13 mouse cellular contexts compared by ENCODE assay signal in the genomic region with DNA sequence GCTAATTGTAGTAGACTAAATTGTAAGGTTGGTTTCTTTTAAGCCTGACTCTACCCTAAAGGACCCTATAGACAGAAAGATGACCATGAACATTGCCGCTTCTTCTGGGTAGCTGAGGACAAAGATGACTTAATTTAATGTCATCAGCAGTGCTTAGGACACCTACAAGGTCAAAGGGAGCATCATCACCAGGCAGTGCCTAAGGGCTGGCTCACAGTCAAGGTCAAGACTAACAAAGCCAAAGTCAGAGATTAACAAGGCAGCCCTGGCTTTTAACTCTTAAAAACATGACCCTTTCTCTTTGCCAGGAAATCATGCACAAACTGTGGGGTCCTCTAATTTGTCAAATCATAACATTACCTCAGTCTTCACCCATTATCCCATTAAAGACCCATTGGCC.
DNase-seq lines count a peak whose midpoint lies in the region.
"Had no signal": no experiment of that assay in that cellular context is flagged by ENCODE, and none has a peak within 500 bp of the region (broad histone marks: within the 10 kb centered on the region; RNA-seq: fewer than 3 reads in every experiment).

No protein-coding gene starts in this region.

- DNase-seq in adrenal gland, adult 2 months: peak; percentile 67
- no peak for DNase-seq in adrenal gland, postnatal 4 days (ENCODE audit: low spot score in 2 of 2)
- peak; percentile 23 for DNase-seq in adrenal gland, postnatal 10 days
- peak; percentile 12 for DNase-seq in adrenal gland, postnatal 25 days
- DNase-seq in heart, postnatal 14 days: no peak
- DNase-seq in kidney, postnatal 14 days: no peak
- no peak for DNase-seq in right cerebral cortex, adult 2 months (ENCODE audit: low spot score in 2 of 2)
- DNase-seq: cerebellum, adult 11-12 months; cerebellum, adult 2 months; cerebellum, adult 9-10 months; cerebellum, postnatal 10 days; cerebellum, postnatal 25 days; forebrain, postnatal 0 days had no signal

- intact Hi-C loops in heart, postnatal 14 days (cut with DNase I): no loop called here

Comparison
In these comparisons a context has a peak if more than half of its experiments do, and no peak if none do; other contexts are left out.
1. DNase-seq: peak in adrenal gland, adult 2 months (single experiment), adrenal gland, postnatal 10 days (single experiment) and adrenal gland, postnatal 25 days (single experiment); none in adrenal gland, postnatal 4 days (0 of 2), heart, postnatal 14 days (0 of 2), kidney, postnatal 14 days (single experiment) and right cerebral cortex, adult 2 months (0 of 2).